Mouse (Mus musculus): Measurements from ENCODE around the gene Vat1. TPM values are rescaled to one million over a fixed set of nuclear protein-coding genes. Genes with fewer than 3 reads are reported as not detected.
A peak's percentile ranks its signal among the peaks of the same experiment; 100 is the strongest.
"Not testable (repeated sequence)": the region's sequence is repeated elsewhere in the genome, so short reads cannot be mapped to it uniquely, and the experiment has no call there.

Gene Vat1
- polyA plus RNA-seq, 2 experiments from 2014 or later: 1.1 to 1.5 TPM

DNA sequence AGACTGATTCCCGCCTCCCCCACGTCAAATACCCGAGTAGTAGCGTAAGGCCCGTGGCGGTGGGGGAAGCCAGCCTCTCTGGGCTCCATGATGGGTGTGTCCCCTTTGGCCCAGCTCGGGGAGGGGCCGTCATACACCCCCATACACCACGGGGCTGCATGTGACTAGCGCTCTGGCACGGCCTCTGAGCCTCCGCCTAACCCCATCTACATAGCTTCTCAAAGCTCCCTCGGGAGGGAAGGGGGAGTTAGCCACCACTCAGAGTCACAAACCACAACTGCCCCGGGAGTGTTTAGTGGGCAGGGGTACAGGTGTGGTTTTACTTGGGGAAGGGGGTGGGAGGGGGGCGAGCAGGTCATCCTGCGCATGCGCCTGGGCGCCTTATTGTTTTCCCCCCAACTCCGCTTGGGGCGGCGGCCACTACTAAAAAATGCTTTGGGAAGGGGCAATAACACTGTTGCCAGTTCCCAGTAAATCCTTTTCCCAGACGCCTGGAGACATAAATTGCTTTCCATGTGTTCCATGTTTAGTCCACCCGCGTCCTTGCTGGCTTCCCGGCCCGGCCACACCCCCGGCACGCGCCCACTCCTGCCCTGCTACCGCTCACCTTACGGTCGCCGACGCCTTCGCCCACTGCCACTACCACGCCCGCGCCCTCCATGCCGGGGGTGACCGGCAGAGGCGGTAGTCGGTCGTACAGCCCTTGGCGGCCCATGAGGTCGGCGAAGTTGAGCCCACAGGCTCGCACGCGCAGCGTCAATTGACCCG lies 745 bp downstream of the Vat1 start:
- ATAC-seq: peak; percentile 48

DNA sequence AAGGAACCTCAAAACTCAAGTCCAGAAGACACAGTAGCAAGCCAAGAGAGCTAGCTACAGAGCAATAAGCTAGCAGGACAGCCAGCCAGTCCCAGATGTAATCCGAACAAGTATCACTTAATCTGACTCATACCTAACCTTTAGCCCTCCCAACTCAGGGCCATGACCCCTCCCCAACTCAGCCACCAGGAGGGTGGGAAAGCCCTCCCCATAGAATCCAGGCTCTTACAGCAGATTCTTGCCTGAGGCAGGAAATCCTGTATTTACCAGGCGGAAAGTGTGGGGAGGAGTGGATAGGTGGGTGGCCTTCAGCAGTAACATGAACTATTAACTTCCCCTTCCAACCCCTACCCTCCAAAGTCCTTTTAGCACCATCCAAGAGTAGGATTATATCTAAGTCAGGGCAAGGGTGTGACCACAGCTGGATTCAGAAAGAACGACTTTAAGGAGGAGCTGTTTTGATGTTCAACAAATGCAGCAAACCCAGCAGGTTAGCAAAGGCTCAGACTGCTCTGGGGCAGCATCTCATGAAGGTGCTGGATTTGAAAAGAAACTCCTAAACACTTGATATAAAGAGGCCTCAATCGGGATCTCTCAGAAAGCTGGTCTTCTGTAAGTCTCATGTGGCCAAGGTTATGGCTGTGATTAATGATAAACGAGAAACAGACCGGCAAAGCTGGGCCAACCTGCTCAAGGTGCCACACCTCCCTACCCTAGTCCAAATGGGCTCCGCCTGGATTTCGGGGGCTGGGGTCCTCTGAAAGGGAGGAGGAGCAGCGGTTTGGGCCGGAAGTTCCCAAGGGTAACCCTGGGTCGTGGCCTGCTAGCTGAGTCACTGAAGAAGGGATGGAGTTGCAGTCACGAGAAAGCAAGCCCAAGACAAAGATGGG lies 1.6 kb downstream of the Vat1 start, which contains the start of gene Rnd2:
Rnd2 (plus strand) TSS at position 789 of the 890 bp plus-strand sequence.
- ATAC-seq: peak; percentile 12

DNA sequence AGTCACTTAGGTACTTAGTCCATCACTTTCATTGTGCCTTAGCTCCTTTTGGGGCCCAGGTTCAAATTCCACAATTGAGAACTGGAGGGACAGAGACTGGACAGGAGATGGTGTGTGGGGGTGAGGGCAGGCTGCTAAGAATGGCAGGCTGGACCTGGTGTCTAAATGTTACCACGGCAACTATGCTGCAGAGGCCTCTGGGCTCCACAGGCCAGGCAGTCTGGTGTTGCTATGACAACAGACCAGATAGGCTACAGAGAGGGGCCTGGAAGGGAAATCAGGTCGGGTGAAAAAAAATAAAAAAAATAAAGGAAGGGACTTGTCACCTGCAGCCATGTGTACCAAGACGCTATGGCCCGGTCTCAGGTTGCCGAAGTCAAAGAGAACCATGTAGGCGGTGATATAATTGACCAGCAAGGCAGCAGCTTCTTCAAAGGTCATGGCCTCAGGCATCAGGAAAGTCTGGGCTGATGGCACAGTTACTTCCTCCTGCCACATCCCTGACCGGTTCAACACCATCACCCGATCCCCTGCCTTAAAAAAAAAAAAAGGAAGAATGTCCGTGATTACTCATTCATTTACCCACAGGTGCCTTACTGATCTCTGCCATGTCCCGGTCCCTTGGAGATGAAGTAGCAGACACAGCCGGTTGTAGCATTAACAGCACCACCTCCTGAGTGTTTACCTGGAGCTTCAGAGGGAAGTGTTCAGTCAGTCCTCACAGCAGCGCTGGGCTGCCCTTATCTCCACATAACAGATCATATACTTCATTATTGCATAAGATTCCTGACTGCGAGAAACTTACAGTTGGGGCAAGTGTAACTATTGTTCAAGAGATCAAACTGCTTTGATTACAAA lies 3.2 kb downstream of the Vat1 start:
- ATAC-seq: no peak

GRCm38 (mm10) chr11:101462141-101462540 lies 3.9 kb downstream of the Vat1 start:
- ATAC-seq: no peak

- no peak for ATAC-seq
Observed at GRCm38 (mm10) chr11:101460321-101460720, 5.7 kb downstream of the Vat1 start.

- ATAC-seq: no peak
Observed at GRCm38 (mm10) chr11:101459716-101460115, 6.3 kb downstream of the Vat1 start.

GRCm38 (mm10) chr11:101458217-101458616 lies 7.8 kb downstream of the Vat1 start:
- no peak for ATAC-seq

- ATAC-seq: no peak
Observed at GRCm38 (mm10) chr11:101457631-101458030, 8.4 kb downstream of the Vat1 start.

DNA sequence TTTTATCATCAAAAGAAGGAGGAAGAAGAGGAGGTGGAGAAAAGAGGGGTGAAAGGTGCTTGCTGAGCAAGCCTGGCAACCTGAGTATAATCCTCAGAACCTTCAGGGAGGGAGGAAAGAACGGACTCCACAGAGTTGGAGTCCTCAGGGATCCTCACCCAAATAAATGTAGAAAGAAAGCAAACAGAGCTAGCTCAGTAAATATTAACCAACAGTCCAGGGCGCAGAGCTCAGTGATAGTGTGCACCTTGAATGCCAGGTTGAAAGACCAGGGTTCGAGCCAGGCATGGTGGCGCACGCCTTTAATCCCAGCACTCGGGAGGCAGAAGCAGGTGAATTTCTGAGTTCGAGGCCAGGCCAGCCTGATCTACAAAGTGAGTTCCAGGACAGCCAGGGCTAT lies 10.4 kb downstream of the Vat1 start:
- ATAC-seq: no peak

GRCm38 (mm10) chr11:101454702-101455101 lies 11.3 kb downstream of the Vat1 start:
- ATAC-seq: no peak

GRCm38 (mm10) chr11:101452093-101452774 lies 13.8 kb downstream of the Vat1 start:
- no peak for ATAC-seq

GRCm38 (mm10) chr11:101451536-101451935 lies 14.5 kb downstream of the Vat1 start:
- no peak for ATAC-seq

DNA sequence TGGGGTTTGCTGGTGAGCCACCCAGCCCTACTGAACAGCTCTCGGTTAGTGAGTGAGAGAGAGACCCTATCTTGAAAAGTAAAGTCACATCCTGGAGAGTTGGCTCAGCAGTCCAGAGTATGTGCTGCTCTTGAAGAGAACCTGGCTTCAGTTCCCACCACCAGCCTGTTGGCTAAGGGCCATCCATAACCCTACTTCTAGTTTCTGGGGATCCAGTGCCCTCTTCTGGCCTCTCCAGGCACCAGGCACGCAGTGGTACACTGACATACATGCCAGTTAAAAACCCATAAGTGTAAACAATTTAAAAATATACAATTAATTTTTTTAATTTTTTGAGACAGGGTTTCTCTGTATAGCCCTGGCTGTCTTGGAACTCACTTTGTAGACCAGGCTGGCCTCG lies 15.6 kb downstream of the Vat1 start:
- ATAC-seq: no peak

GRCm38 (mm10) chr11:101449596-101449995 lies 16.4 kb downstream of the Vat1 start:
- not testable (repeated sequence) for ATAC-seq

DNA sequence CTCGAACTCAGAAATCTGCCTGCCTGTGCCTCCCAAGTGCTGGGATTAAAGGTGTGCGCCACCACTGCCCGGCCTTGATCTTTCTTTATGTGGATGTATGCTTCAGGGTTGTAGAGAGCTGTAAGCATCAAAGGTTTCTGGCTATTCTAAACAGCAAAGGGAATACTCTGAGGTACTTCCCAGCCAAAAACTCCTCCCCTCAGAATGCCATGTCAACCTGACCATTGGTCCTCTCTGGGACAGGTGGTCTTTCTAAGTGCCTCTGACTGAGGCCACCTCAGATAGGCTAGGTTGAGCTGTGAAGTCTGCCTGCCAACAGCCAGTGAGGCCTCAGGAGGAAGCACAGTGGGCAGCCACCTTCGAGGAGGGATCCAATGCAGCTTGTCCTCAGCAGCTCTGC lies 17.1 kb downstream of the Vat1 start:
- ATAC-seq: peak; percentile 19

- peak; percentile 96 for ATAC-seq
Observed at GRCm38 (mm10) chr11:101448274-101448746, 17.7 kb downstream of the Vat1 start, which contains the start of gene Ifi35. TSS of gene Ifi35 (plus strand) at chr11:101448407.

- no peak for ATAC-seq
Observed at GRCm38 (mm10) chr11:101447786-101448185, 18.2 kb downstream of the Vat1 start.

DNA sequence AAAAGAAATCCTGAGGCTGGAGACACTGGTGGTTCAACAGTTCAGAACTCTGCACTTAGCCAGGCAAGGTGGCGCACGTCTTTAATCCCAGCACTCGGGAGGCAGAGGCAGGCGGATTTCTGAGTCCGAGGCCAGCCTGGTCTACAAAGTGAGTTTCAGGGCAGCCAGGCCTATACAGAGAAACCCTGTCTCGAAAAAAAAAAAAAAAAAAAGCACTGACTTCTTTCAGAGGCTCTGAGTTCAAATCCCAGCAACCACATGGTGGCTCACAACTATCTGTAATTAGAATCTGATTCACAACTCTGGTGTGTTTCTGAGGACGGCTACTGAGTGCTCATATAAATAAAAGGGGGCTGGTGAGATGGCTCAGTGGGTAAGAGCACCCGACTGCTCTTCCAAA lies 19.2 kb downstream of the Vat1 start:
- not testable (repeated sequence) for ATAC-seq

GRCm38 (mm10) chr11:101446319-101446718 lies 19.7 kb downstream of the Vat1 start:
- ATAC-seq: no peak

GRCm38 (mm10) chr11:101442760-101443159 lies 23.3 kb downstream of the Vat1 start:
- no peak for ATAC-seq

DNA sequence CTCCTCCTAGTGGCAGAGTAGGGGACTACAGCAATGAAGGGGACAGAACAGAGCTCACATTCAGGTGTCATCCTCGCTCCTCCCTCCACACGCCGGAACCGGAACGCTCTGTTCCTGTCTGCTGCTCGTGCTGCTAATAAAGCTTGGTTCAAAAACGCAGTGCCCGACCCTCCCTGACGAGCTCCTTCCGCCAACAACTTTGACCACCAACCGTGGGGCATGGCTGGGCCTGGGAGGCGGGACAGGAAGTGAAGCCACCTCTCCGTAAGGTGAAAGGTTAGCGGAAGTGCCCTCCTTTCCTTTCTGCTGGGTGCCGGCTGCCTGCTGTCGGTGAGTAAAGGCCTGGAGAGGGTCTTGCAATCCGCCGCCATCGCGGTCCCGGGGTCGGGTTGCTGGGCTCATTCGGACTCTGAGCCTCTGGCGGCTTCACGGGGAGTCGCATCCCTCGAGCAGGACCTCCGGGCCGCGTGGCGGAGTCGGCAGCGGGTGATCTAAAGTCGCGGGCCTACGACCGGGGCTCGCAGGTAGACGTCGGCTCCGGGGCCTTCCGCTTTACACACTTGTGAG lies 23.8 kb downstream of the Vat1 start, which contains the start of gene Rpl27:
Rpl27 (plus strand) TSS at position 172 of the 567 bp plus-strand sequence.
- peak; percentile 97 for ATAC-seq

All from CD4-positive, CD25-positive, alpha-beta regulatory T cell, adult 4 months (primary cell).